Mouse (Mus musculus): ENCODE data around the gene Slc35e3. TPM values are rescaled to one million over a fixed set of nuclear protein-coding genes. Genes with fewer than 3 reads are reported as not detected.
A peak's percentile ranks its signal among the peaks of the same experiment; 100 is the strongest.
"Not testable (repeated sequence)": the region's sequence is repeated elsewhere in the genome, so short reads cannot be mapped to it uniquely, and the experiment has no call there.

Slc35e3 gene
- polyA plus RNA-seq, 1 experiment from 2014 or later: 2.5 TPM

DNA sequence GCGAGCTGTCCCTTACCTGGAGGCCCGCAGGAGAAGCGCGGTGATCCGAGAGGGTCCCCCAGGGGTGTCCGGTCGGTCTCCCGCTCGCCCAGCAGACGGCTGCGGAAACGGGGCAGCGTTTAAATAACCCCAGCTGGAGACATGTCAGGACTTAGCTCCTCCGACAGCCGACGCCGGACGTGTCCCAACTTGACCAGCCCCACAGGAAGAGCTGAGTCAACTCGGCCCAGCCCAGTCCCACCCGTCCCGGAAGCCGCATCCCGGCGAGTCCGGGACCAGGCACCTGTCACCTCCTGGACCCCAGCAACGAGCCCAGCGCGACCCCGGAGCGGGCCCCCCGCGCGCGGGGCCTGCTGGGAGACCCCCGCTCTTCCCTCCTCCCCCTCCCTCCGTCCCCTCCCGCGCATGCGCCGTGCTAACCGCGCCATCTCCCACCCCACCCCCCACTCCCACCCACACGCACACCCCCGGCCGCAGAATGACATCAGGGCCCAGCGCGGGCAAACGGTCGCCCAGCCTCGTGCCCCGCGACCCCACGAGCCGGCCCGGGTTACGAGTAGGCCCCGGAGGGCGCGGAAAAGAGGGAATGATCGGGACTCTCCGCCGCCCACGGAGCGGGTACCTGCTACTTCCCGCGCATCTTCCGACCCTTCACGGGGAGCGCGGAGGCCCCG is 36.1 kb downstream of the Slc35e3 start:
- Histone ChIP-seq H3K4me2 (ENCODE audit: low read depth, low read length) (peak overlapping the region; percentile 72), H3K4me1 (ENCODE audit: control insufficient read depth, low read depth, low read length) (peaks cover 12% of the 10 kb centered on the region), H3K9ac (ENCODE audit: low read depth, low read length) (peak overlapping the region; percentile 91), H3K27me3 (ENCODE audit: control insufficient read depth, insufficient read depth, low read depth, low read length) (no peaks in the 10 kb centered on the region), H3K4me3 (ENCODE audit: low read depth, low read length) (peak overlapping the region; percentile 73), H3K27ac (ENCODE audit: low read length) (peak overlapping the region; percentile 93), H3K9me3 (replicated peaks; ENCODE audit: control insufficient read depth, low read length) (no peaks in the 10 kb centered on the region), H3K36me3 (ENCODE audit: control insufficient read depth, insufficient read depth) (peaks cover 11% of the 10 kb centered on the region)
- peak; percentile 77 for ATAC-seq (ENCODE audit: low read depth)
- under 1% methylated on average over 60 of the region's 71 CpGs for WGBS (ENCODE audit: insufficient replicate concordance)

DNA sequence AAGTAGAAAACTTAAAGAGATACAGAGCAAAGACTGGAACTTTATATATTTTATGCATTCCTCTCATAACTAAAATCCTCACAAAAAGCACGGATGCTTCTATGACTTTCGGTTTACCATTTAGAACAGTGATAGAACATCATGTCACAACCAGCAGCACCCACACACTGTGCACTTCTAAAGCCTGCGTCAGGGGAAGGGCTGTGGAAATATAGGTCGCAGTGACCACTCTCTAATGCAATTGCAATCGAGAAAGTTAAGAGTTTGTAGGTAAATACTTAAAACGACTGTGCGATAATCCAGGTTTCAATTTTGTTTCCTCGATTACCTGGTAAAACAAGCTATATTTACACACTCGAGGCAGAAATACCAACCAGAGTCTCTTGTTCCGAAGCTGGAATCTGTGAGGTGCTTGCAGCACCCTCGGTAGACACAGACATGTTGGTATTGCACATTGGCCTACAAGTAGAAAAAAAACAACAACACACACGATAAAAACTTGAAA is 36.8 kb downstream of the Slc35e3 start:
- peak overlapping the region; percentile 73 for H3K4me3 ChIP-seq (ENCODE audit: low read depth, low read length)
- peak overlapping the region; percentile 91 for H3K9ac ChIP-seq (ENCODE audit: low read depth, low read length)
- no peaks in the 10 kb centered on the region for H3K27me3 ChIP-seq (ENCODE audit: control insufficient read depth, insufficient read depth, low read depth, low read length)
- H3K9me3 ChIP-seq (replicated peaks; ENCODE audit: control insufficient read depth, low read length): no peaks in the 10 kb centered on the region
- WGBS (ENCODE audit: insufficient replicate concordance): 22% methylated on average over 12 of the region's 12 CpGs
- ATAC-seq (ENCODE audit: low read depth): no peak
- peak overlapping the region; percentile 93 for H3K27ac ChIP-seq (ENCODE audit: low read length)
- H3K4me1 ChIP-seq (ENCODE audit: control insufficient read depth, low read depth, low read length): peaks cover 12% of the 10 kb centered on the region
- H3K4me2 ChIP-seq (ENCODE audit: low read depth, low read length): peak overlapping the region; percentile 72
- H3K36me3 ChIP-seq (ENCODE audit: control insufficient read depth, insufficient read depth): peaks cover 15% of the 10 kb centered on the region

DNA sequence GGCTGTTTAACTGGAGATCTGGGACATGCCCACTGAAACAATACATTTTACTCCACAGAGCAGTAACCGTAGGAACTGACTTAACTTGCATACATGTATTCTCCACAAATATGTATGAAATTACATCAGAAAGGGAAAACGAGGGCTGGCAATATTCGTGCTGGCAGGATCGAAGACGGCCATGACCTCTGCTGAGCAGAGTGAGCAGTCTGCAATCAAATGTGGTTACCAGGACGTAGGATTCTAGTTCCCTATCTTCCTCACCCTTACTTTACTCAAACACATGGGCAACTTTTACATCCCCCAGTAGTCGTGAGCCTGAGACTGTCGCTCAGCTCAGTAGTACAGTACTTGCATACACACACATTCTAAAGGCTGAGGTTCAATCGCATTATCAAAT is 37.3 kb downstream of the Slc35e3 start:
- 37% methylated on average over 9 of the region's 9 CpGs for WGBS (ENCODE audit: insufficient replicate concordance)
- no peaks in the 10 kb centered on the region for H3K27me3 ChIP-seq (ENCODE audit: control insufficient read depth, insufficient read depth, low read depth, low read length)
- peak overlapping the region; percentile 47; the same call in 1 of the 2 replicates for H3K9ac ChIP-seq (ENCODE audit: low read depth, low read length)
- no peaks in the 10 kb centered on the region for H3K9me3 ChIP-seq (replicated peaks; ENCODE audit: control insufficient read depth, low read length)
- ATAC-seq (ENCODE audit: low read depth): no peak
- peak overlapping the region; percentile 73 for H3K4me3 ChIP-seq (ENCODE audit: low read depth, low read length)
- peak overlapping the region; percentile 72 for H3K4me2 ChIP-seq (ENCODE audit: low read depth, low read length)
- H3K36me3 ChIP-seq (ENCODE audit: control insufficient read depth, insufficient read depth): peaks cover 17% of the 10 kb centered on the region
- H3K27ac ChIP-seq (ENCODE audit: low read length): peak overlapping the region; percentile 61
- peaks cover 12% of the 10 kb centered on the region for H3K4me1 ChIP-seq (ENCODE audit: control insufficient read depth, low read depth, low read length)

DNA sequence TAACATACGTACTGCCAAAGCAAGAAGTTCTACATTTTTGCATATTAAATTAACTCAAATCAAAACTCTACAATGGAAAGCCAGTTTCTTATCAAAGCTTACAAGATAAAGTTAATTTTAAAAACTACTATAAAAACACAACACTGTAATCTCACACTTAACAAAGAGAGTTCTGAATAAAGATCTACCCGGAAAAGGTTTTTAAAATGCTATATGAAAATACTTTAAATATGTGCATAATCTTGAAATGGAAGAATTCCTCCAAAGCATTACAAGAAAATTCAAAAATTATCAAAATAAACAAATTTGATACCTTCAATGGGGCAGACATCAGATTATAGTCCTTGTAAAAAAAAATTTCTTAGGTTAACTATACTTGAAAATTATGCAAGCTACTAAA is 37.8 kb downstream of the Slc35e3 start:
- Histone ChIP-seq H3K27me3 (ENCODE audit: control insufficient read depth, insufficient read depth, low read depth, low read length) (no peaks in the 10 kb centered on the region), H3K4me1 (ENCODE audit: control insufficient read depth, low read depth, low read length) (peaks cover 12% of the 10 kb centered on the region), H3K9ac (ENCODE audit: low read depth, low read length) (no peak overlapping the region), H3K4me3 (ENCODE audit: low read depth, low read length) (no peak overlapping the region), H3K9me3 (replicated peaks; ENCODE audit: control insufficient read depth, low read length) (no peaks in the 10 kb centered on the region), H3K4me2 (ENCODE audit: low read depth, low read length) (peak overlapping the region; percentile 72), H3K27ac (ENCODE audit: low read length) (no peak overlapping the region), H3K36me3 (ENCODE audit: control insufficient read depth, insufficient read depth) (peaks cover 21% of the 10 kb centered on the region)
- ATAC-seq (ENCODE audit: low read depth): no peak
- WGBS (ENCODE audit: insufficient replicate concordance): 87% methylated on average over 2 of the region's 2 CpGs

GRCm38 (mm10) chr10:117707114-117707838 is 38.9 kb downstream of the Slc35e3 start:
- ATAC-seq (ENCODE audit: low read depth): no peak
- H3K27ac ChIP-seq (ENCODE audit: low read length): no peak overlapping the region
- H3K9ac ChIP-seq (ENCODE audit: low read depth, low read length): no peak overlapping the region
- H3K4me2 ChIP-seq (ENCODE audit: low read depth, low read length): no peak overlapping the region
- H3K36me3 ChIP-seq (ENCODE audit: control insufficient read depth, insufficient read depth): peaks cover 28% of the 10 kb centered on the region
- WGBS (ENCODE audit: insufficient replicate concordance): 70% methylated on average over 2 of the region's 2 CpGs
- H3K4me1 ChIP-seq (ENCODE audit: control insufficient read depth, low read depth, low read length): peaks cover 12% of the 10 kb centered on the region
- no peaks in the 10 kb centered on the region for H3K9me3 ChIP-seq (replicated peaks; ENCODE audit: control insufficient read depth, low read length)
- H3K27me3 ChIP-seq (ENCODE audit: control insufficient read depth, insufficient read depth, low read depth, low read length): no peaks in the 10 kb centered on the region
- no peak overlapping the region for H3K4me3 ChIP-seq (ENCODE audit: low read depth, low read length)

GRCm38 (mm10) chr10:117706440-117706839 is 39.7 kb downstream of the Slc35e3 start:
- no peaks in the 10 kb centered on the region for H3K27me3 ChIP-seq (ENCODE audit: control insufficient read depth, insufficient read depth, low read depth, low read length)
- H3K9me3 ChIP-seq (replicated peaks; ENCODE audit: control insufficient read depth, low read length): no peaks in the 10 kb centered on the region
- ATAC-seq (ENCODE audit: low read depth): no peak
- peaks cover 10% of the 10 kb centered on the region for H3K4me1 ChIP-seq (ENCODE audit: control insufficient read depth, low read depth, low read length)
- H3K9ac ChIP-seq (ENCODE audit: low read depth, low read length): no peak overlapping the region
- 73% methylated on average over 6 of the region's 6 CpGs for WGBS (ENCODE audit: insufficient replicate concordance)
- peaks cover 35% of the 10 kb centered on the region for H3K36me3 ChIP-seq (ENCODE audit: control insufficient read depth, insufficient read depth)
- no peak overlapping the region for H3K4me3 ChIP-seq (ENCODE audit: low read depth, low read length)
- no peak overlapping the region for H3K4me2 ChIP-seq (ENCODE audit: low read depth, low read length)
- no peak overlapping the region for H3K27ac ChIP-seq (ENCODE audit: low read length)

DNA sequence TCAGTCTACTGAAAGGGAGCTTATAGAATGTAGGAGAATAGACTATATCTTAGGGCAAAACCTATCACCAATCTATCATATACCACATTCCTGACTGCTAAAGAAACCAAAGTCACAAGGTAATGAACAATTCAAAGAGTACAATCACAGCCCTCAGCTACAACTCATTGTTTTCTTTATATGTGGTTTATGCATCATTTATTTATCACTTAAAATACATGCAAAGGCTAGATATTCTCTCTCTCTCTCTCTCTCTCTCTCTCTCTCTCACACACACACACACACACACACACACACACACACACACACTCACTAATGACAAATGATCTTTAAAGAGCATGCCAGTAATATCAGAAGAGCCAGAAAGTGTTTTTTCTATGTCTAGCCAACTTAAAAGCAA is 40.4 kb downstream of the Slc35e3 start:
- Histone ChIP-seq H3K36me3 (ENCODE audit: control insufficient read depth, insufficient read depth) (peaks cover 36% of the 10 kb centered on the region), H3K9ac (ENCODE audit: low read depth, low read length) (no peak overlapping the region), H3K27ac (ENCODE audit: low read length) (no peak overlapping the region), H3K4me1 (ENCODE audit: control insufficient read depth, low read depth, low read length) (peaks cover 6% of the 10 kb centered on the region), H3K9me3 (replicated peaks; ENCODE audit: control insufficient read depth, low read length) (no peaks in the 10 kb centered on the region), H3K4me2 (ENCODE audit: low read depth, low read length) (no peak overlapping the region), H3K27me3 (ENCODE audit: control insufficient read depth, insufficient read depth, low read depth, low read length) (no peaks in the 10 kb centered on the region), H3K4me3 (ENCODE audit: low read depth, low read length) (no peak overlapping the region)
- ATAC-seq (ENCODE audit: low read depth): no peak

DNA sequence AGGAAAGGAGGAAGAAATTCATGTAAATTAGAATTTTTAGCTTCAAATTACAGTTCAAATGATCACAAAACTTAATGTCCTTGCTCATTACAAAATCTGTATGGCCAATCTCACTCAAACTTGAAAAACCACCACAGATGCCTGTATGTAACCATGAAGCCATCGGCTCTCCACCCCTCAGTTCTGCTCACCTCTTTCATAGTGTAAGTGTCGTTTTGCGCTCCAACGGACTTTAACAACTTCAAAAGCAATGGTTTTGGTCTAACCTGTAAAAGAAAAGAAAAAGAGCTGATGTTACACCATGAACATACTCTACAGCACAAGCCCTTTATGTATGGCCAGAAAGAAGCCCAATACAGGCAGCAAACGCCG is 41.2 kb downstream of the Slc35e3 start:
- no peak for ATAC-seq (ENCODE audit: low read depth)
- H3K27ac ChIP-seq (ENCODE audit: low read length): no peak overlapping the region
- H3K4me3 ChIP-seq (ENCODE audit: low read depth, low read length): no peak overlapping the region
- peaks cover 43% of the 10 kb centered on the region for H3K36me3 ChIP-seq (ENCODE audit: control insufficient read depth, insufficient read depth)
- WGBS (ENCODE audit: insufficient replicate concordance): 90% methylated on average over 6 of the region's 6 CpGs
- no peak overlapping the region for H3K4me2 ChIP-seq (ENCODE audit: low read depth, low read length)
- H3K27me3 ChIP-seq (ENCODE audit: control insufficient read depth, insufficient read depth, low read depth, low read length): no peaks in the 10 kb centered on the region
- no peaks in the 10 kb centered on the region for H3K9me3 ChIP-seq (replicated peaks; ENCODE audit: control insufficient read depth, low read length)
- H3K4me1 ChIP-seq (ENCODE audit: control insufficient read depth, low read depth, low read length): peaks cover 6% of the 10 kb centered on the region
- H3K9ac ChIP-seq (ENCODE audit: low read depth, low read length): no peak overlapping the region

DNA sequence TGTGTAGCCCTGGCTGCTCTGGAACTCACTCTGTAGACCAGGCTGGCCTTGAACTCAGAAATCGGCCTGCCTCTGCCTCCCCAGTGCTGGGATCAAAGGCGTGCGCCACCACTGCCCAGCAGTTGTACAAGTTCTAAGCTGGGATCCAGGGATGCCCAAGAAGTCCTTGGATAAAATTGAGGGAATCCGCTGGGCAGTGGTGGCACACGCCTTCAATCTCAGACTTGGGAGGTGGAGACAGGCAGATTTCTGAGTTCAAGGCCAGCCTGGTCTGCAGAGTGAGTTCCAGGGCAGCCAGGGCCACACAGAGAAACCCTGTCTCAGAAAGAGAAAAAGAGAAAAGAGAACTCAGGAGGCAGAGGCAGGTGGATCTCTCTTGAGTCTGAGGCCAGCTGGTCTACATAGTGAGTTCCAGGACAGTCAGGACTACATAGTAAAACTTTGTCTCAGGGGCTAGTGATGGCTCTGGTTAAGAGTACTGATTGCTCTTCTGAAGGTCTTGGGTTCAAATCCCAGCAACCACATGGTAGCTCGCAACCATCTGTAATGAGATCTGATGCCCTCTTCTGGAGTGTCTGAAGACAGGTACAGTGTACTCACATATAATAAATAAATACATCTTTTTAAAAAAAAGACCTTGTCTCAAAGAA is 41.7 kb downstream of the Slc35e3 start:
- H3K4me2 ChIP-seq (ENCODE audit: low read depth, low read length); H3K4me1 ChIP-seq (ENCODE audit: control insufficient read depth, low read depth, low read length); H3K9me3 ChIP-seq (replicated peaks; ENCODE audit: control insufficient read depth, low read length); ATAC-seq (ENCODE audit: low read depth); H3K9ac ChIP-seq (ENCODE audit: low read depth, low read length); H3K4me3 ChIP-seq (ENCODE audit: low read depth, low read length); H3K27ac ChIP-seq (ENCODE audit: low read length); H3K27me3 ChIP-seq (ENCODE audit: control insufficient read depth, insufficient read depth, low read depth, low read length): not testable (repeated sequence)
- peaks cover 48% of the 10 kb centered on the region for H3K36me3 ChIP-seq (ENCODE audit: control insufficient read depth, insufficient read depth)
- WGBS (ENCODE audit: insufficient replicate concordance): 91% methylated on average over 6 of the region's 6 CpGs
